Mouse (Mus musculus) common myeloid progenitor, adult 5-6 weeks (primary cell): Measurements from ENCODE around the gene Fahd2a. TPM values are rescaled to one million over a fixed set of nuclear protein-coding genes. Genes with fewer than 3 reads are reported as not detected.

Source experiments
- ATAC-seq: replicated peaks from 2 replicates; pipeline ENCODE4 v1.8.0; 2016; ENCODE audit warnings: low read depth, mild to moderate bottlenecking, moderate TSS enrichment, inconsistent platforms; ENCODE audit not compliant: poor library complexity, severe bottlenecking
- total RNA-seq: library from RNA; stranded (forward); fragments of 200-1000, 187-1606 nt; gene quantifications from 2 replicates; pipeline ENCODE4 v1.2.3, GENCODE M21; 2017

Gene Fahd2a
- 5.6 and 12.8 TPM in 2 replicates for total RNA-seq

DNA sequence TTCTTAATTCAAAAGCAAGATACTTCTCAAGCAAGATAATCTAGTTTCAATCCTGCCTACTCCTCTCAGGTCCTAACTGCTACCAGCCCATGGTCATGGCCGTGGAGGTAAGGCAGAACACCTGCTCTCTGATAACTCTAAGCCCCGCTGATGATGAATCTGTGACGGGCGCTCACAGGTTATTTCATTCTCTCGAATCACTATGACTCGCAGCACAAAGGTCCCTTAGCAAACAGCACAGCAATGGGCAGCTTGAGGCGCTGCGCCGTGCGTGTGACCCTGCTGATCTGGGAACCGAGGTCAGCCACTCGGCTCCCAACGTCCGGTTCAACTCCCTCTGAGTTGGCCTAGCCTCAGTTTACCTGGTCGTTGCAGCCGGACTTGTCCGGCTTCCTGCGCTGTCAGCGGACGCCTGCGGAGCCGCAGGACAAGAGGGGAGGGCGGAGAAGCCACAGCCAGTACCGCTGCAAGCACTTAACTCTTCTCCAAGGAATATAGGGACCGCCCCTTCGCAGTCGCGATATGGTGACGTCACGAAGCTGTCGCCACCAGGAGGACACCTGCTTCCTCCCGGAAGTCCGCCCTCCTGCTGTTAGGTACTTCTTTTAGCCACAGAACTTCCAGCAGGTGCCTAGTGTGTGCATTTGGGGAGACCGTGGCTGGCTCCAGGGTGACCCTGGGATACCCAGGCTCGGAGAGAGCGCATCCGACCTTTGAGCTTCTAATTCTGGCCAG, at the start of gene Fahd2a:
Fahd2a (minus strand) TSS at position 511 of the 735 bp plus-strand sequence.
- peak; percentile 97 for ATAC-seq

DNA sequence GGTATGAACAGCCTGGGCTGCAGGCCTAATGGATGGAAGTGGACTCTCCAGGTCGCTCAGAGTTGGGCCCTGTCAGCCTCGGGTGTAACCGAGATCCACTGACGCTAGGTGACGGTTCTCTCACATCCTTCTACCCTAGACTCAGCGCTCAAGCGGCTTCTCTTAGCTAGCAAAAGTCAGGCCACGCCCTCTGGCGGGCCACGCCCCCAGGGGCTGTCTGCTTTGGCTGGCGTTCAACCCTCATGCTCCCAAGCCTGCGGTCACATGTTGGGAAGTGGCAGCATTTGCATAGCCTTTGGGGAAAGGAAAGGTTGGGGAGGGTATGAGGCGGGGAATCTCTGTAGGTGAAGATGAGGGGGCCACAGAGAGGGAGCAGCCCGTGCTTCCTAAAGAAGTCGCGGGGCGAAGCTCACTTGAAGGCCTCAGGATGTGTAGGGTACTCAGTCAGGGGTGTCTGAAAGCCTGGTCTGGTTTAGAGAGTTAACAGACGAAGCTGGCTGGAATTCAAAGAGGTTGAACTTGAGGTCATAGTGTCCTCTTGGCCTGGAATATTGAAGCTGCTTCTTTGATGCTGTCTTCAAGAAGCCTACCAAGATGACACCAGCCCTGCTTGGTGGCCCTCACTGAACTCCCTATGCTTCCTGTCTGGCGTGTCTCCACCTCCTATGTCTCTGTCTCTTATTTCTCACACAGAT, 40.3 kb upstream of the Fahd2a start:
- ATAC-seq, result peak; percentile 59

DNA sequence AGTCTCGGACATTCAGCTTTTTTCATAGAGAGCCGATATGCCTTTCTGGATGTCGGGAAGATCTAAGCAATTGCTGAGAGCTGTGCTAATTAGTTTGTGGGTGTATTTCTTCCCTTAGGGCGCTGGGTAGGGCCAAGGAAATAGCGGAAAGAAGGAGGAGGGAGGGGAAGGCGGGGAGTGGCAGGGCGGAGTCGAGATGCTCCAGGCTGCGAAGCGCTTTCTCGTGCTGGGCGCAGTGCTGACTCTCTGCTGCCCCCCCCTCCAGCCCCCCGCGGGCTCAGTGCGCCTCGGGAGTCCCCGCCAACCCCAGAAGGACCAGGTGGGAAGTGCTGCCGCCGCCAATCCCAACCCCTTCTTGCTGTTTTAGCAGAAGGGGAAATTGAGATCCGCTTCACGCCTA, 38.6 kb upstream of the Fahd2a start:
- peak; percentile 8; the same call in 1 of the 2 replicates for ATAC-seq

DNA sequence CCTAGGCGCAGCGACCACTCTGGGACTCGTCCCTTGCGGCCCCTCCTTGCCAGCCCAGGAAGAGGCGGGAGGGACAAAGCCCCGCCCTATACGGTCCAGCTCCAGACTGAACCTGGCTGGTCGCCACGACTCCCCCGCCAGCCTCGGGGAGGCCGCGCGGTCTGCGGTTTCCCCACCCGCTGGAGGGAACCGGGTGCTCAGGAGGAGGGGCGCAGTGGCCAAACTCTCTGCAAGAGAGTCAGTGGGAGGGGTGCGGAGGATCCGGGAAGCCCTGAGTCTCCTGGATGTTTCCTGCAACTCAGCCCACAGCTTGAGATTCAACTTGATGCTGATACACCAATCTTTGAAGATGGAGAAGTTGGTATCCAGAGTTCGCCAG, 38.2 kb upstream of the Fahd2a start:
- ATAC-seq, result peak; percentile 77

DNA sequence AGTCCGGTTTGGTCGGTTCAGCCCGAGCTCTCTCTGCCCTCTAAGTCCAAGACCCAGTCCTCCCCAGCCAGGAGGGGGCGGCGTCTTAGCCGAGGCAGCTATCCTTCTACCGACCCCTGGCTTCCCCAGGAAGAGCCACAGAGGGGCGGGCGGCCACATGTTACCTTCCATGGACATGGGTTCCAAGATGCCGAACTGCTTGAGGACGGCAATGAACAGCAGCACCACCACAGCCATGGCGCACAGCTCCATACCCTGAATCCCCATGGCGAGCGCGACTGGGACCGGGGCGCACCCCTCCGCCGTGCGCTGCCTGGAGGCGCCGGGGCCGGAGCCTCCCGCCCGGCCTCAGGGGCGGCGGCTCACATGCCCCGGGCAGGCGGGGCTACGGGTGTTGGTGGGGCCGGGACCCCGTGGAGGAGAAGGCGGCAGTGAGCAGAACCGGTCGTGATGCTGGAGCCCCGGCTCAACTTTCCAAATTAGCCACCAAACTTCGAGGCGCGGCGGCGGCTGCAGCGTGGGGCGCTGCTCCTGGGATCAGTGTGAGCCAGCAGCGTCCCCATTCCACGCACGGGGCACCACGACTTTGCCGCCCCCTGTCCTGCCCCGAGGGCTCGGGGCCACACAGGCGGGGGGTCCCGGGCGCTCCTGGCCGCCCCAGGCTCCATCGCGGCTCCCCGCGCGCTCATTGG, 37.6 kb upstream of the Fahd2a start:
- ATAC-seq, result no peak

DNA sequence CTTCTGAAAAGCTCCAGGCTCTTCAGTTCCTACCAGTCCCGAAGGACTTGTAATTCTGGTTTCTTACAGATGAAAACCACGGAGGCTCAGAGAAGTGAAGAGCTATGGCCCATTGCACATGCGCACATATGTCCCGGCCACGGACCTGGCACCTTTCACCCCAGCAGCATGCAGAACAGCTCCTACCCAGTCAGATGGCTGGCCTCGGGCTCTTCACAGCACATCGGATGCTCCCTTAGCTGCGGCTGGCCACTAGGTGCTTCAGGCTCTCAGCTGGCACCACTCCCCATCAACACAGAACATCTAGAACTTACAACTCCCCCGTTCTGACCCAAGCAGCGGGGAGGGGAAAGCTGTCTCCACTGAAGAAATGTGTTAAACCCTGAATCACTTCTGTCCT, 35.4 kb upstream of the Fahd2a start:
- no peak for ATAC-seq

DNA sequence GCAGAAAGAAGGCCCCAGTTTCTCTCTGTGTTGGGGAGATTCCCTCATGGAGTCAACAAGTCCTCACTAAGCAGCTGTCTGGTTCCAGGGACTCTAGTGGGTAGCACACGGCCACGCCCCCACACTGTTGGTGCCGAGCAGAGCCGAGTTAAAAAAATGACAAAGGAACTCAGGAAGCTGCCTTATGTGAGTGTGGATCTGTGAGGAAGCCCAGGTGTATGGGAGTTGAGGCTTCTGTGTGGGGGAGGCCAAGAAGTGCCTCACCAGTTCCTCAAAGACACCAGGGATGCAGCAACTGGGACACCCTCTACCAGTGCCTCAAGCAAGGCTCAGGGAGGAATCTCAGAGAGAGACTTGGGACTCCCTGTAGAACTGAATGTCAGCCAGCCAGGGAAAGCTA, 34.8 kb upstream of the Fahd2a start:
- no peak for ATAC-seq

DNA sequence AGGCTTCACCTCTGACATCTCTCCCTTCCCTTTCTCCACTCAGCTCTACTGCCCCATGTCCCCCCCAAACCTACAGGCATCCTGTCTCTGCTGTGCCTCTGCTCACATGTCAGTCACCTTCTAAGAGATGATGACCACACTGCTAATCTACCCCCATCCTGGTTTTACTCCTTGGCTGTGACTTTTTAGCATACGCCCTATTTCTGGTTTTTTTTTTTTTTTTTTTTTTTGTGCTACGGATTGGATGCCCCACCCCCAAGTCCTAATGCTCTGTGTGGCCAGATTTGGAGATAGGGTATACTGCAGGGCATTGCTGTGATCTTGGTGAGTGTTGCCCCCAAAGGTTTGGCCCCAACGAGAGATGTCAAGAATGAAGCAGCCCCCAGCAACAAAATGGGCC, 27.9 kb upstream of the Fahd2a start:
- ATAC-seq, result no peak

DNA sequence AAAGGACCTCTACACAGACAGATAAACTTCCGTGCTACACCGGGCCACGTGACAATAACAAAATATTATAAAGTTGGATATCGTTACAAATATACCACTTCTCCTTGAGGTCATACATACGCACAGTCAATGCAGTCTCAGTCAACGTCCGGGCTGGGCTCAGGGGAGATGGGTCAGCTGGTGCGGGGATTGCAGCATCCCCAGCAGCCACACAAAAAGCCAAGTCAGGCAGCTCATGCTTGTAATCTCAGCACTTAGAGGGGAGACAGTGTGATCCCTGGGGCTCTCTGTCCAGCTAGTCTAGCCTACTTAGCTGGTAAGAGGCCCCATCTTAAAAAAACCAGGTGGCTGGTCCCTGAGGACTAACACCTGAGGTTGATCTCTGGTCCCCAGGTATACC, 26.9 kb upstream of the Fahd2a start:
- ATAC-seq, result no peak

DNA sequence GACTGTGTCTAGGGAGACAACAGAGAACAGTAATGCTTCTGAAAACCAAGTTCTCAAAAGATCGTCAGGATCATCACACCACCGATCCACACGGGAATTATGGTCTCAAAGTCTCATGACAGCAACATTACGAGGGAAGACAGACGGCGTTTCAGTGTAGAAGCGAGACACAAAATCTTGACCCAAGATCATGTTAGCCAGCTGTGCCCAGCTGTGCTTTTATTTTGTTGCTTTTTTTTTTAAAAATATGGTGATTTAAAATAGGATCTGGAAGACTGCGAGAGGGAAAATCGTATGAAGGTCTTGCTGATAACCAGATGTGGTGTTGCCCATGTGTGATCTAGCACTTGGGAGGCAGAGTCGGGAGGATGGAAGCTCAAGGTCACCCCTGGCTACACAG, 26.3 kb upstream of the Fahd2a start:
- no peak for ATAC-seq

DNA sequence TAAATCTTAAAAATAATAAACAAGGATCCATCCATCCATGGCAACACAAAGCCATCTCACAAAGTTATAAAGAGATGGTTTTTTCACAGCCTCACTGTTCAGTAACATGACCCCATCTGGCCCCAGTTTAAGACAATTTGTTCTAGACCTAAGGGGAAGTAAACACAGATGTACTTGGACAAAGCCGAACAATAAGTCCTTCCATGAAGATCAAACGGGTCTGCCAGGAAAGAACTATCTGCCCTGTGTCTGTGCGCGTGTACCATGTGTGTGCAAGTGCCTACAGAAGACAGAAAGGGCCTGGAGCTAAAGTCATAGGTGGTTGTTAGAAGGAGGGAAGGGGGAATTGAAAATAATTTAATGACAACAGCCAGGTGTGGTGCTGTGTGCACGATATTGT, 25.8 kb upstream of the Fahd2a start:
- ATAC-seq, result no peak

DNA sequence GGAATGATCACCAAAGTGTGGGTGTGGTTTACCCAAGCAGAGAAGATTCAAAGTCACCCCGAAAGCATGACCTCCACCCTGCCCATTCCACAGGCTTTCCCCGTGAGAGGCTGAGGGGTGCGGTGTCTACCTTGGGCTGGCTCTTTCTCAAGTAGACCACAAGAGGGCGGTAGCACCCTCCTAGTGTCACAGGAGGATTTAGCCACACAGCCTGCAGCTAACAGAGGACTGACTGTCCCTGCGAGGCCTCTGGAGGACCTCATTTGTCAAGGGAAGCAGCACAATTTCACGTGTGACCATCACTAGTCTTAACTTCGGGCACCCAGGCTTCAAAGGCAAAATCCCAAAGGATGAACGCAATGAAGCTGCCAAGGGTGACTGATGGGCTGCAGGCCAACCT, 17.9 kb upstream of the Fahd2a start:
- peak; percentile 97 for ATAC-seq

DNA sequence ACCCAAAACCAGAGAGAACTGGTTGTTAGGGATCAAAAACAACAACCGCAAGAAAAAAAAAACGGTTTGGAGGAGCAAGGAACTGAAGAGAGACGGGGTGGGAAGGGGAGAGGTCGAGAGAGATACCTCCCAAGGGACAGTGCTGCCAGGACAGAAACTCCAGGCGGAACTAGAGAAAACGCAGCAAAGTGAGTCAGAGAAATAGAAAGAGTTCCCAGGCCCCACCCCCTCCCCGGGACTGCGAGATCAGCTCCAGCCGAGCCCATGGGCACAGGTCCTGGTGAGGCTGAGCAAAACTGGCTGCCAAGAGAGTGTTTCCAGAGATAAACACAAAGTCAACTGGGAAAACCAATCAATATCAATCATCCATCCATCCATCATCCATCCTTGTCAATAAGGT, 17.0 kb upstream of the Fahd2a start:
- no peak for ATAC-seq

DNA sequence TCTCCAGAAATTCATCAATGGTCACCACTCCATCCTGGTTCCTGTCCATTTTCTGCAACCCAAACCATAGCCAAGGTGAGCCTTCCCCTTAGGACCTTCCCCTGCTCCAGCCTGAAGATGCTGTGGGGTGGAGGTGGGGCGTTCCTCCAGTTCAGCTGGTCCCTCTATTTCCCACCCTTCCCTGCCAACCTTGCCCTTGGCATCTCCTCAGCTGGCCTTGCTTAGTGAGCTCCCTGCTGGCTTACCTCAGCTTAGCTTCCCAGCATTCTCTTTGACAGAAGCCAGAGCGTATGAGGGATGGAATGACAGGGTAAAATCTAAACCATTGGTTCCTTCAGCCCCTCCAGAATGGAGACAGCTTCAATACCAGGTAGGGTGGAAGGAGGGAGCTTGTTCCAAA, 15.0 kb upstream of the Fahd2a start:
- ATAC-seq, result no peak

DNA sequence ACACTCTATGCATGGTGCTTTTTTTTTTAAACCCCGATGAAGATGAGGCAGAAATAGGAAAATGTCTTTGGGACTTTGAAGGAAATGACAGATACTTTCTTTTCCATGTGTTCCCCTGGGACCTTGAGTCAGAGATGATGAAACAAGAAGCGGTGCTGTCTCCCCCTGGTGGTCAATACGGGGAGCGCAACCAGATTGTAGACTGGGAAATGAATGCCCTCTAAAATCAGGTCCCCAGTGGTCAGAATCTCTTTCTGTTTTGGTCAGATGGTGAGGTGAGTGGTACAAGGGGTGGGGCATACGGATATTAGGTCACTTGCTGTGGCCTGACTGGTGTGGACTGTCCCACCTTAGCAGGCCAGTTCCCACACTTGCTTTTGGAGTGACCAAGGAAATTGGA, 9.4 kb upstream of the Fahd2a start:
- peak; percentile 64 for ATAC-seq

DNA sequence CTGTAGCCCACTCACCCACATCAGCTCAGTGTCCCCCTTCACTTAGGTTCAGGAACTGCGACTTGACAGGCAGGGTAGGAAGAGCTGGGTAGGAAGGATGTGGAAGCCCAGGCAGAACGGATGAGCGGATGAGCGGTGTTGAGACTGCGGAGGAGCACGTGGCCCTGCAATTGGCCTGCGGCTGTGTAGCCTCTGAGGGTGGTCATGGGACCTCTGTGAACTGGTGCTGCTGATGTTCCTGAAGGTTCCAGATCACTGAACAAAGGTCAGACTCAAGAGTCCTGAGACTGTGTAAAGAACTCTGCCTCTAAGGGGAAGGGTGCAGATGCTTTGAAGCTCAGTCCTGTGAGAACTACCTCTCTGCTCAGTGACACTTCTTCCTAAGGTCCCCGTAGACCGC, 8.8 kb upstream of the Fahd2a start:
- ATAC-seq, result no peak

DNA sequence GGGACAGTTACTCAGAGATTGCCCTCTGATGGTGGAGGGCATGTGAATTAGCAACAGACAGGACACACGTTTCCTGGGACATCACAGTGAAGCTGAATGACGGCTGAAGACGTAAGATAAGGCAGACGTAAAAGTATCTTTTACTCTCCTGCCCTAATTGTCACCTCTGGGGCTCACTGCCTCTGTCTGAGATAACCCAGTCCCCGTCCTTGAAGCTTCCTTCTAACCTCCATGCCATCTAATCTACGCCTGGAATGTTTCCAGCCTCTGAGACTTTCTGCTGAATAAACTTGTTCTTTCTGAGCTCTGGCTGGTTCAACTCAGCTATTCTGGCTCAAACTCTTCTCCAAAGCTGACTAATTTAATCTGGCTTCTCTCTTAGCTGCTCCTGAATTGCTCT, 7.4 kb upstream of the Fahd2a start:
- ATAC-seq, result 0 out of 2 replicates have a peak, but pooled peaks have one; percentile 16

DNA sequence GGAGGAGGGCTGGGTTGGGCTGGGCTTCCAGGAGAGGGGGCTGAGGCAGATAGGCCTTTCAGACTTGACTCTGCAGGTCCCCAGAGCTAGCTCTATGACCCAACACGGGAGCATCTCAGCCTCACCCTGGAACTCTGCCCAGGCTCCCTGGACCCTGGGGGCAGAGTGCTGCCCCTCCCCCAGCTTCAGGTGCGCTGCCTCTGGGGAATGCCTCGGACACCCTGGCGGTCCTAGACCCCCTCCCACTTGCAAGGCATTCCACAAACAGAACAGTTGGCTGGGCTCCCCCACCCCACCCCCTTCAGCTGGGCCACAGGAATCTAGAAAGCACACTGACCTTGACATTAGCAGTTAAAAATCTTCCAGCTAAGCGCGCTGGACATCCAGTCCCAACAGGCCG, 5.3 kb upstream of the Fahd2a start:
- ATAC-seq, result no peak

DNA sequence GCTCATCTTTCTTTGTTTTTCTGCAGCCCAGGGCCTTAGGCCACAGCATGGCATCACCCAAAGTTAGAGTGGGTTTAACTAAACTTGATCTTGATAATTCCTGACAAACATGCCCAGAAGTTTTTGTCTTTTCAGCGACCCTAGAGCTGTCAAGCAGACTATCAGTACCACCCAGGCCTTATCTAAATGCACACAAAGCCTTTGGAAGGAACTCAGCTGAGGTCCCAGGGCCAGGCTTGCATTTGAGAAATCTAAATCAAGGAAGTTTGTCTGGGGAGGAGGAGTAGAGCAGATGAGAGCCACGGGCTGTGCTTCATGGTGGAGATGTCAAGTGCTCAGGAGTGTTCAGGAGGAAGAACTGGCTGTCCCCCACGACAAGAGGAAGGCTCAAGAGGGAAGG, 2.5 kb upstream of the Fahd2a start:
- ATAC-seq, result no peak

DNA sequence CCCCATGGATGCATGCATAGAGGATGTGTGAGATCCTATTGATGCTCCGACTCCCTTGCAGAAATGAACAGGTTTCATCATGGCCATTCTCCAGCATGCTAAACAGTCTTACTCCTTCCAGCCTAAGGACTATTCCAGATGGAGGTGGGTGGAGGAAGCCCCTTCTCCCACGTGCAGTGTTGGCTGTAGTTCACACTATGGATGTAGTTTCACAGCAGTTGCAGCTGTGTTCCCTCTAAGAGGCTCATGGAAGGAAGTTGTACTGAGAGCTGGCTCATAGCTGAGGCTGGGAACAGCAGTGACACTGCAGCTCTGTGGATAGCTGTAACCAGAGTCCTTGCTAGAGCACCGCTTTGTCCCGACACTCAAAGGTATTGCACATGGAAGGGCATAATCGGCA, 6.7 kb downstream of the Fahd2a start:
- no peak for ATAC-seq

DNA sequence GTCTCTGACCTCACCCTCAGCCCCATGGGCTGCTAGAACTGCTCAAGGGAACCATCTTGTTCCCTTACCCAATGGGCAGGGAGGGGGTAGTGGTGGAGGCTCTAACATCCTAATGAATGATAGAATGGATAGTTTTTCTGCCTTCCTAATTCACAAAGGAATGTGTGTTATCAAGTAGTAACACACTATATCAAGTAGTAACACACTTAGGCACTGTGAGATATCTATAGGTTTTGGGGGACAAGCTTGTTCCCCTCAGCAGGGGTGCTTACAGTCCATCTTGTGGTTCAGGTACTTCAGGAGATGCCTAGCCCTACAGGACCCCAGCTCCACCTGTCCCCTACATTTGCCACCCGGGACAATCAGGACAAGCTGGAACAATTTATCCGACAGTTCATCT, 8.8 kb downstream of the Fahd2a start:
- no peak for ATAC-seq
